Mouse (Mus musculus): ENCODE measurements at regions not wholly inside any gene's neighbourhood (a gene's known extent, or its start where the extent isn't known, plus 50 kb on each side); places are given as distances from the start of the nearest gene placed in this dataset.

DNA sequence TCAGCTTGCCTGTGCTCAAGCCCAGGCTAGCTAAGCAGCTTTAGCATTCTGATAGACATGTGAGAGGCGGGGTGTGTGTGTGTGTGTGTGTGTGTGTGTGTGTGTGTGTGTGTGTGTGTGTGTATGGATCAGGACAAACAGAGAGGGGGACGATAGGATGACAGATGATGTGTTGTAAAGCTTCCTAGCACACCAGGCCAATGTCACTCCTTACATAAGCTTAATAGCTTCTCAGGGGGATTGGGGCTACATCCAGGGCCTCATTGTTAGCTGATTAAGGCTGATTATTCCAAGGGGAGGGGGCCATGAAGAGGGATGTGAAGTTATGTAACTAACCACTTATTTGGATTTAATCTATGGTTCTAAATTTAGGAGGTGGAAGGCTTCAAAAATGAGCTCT is 76.9 kb downstream of the Lsm3 start:
- Histone ChIP-seq H3K4me3 (ENCODE audit: low read depth, low read length) (no peak overlapping the region), H3K27ac (ENCODE audit: low read depth, low read length) (no peak overlapping the region), H3K9ac (replicated peaks; ENCODE audit: low read length, poor library complexity, severe bottlenecking) (no peak overlapping the region), H3K9me3 (ENCODE audit: low read length) (no peaks in the 10 kb centered on the region), H3K36me3 (ENCODE audit: insufficient read depth, low read length) (no peaks in the 10 kb centered on the region), H3K4me1 (ENCODE audit: insufficient read depth, low read length) (no peaks in the 10 kb centered on the region), H3K4me2 (ENCODE audit: low read depth, low read length, poor library complexity, severe bottlenecking) (no peak overlapping the region), H3K27me3 (ENCODE audit: insufficient read depth, low read length) (no peaks in the 10 kb centered on the region)
- TF ChIP-seq CTCF (IDR thresholded peaks at IDR 0.05) = no peak
- 56% methylated on average over 2 of the region's 2 CpGs for WGBS
- no peak for DNase-seq (ENCODE audit: low spot score)
- ATAC-seq (ENCODE audit: low FRiP score) = no peak

- no peak overlapping the region for H3K27ac ChIP-seq (ENCODE audit: low read depth, low read length)
- H3K4me3 ChIP-seq (ENCODE audit: low read depth, low read length) = no peak overlapping the region
- no peaks in the 10 kb centered on the region for H3K36me3 ChIP-seq (ENCODE audit: insufficient read depth, low read length)
- H3K9ac ChIP-seq (replicated peaks; ENCODE audit: low read length, poor library complexity, severe bottlenecking) = no peak overlapping the region
- H3K9me3 ChIP-seq (ENCODE audit: low read length) = no peaks in the 10 kb centered on the region
- ATAC-seq (ENCODE audit: low FRiP score) (peak; percentile 71), DNase-seq (ENCODE audit: low spot score) (peak; percentile 63)
- H3K4me1 ChIP-seq (ENCODE audit: insufficient read depth, low read length) = no peaks in the 10 kb centered on the region
- no peak overlapping the region for H3K4me2 ChIP-seq (ENCODE audit: low read depth, low read length, poor library complexity, severe bottlenecking)
- no peaks in the 10 kb centered on the region for H3K27me3 ChIP-seq (ENCODE audit: insufficient read depth, low read length)
- WGBS = 61% methylated on average over 10 of the region's 10 CpGs
- no peak for TF ChIP-seq CTCF (IDR thresholded peaks at IDR 0.05)
Observed at GRCm38 (mm10) chr6:91598942-91599341, 83.2 kb downstream of the Lsm3 start.

DNA sequence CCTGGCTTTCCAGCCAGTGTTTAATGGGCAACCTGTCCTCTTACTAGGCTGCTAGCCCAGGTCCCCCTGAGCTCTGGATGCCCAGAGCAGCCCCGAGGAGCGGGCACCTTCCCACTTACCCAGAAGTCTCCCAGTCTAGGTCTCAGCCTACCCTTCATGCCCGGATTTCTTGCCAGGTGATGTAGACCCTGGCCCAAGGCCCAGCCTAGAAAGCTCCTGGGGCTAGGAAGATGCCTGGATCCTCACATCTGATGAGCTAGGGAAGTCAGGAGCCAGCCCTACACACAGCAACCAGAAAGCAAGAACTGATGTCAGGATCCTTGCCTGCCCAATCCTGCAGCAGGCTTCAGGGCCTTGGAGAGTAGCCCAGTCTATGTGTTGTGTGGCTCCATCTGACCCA is 83.7 kb upstream of the Slc6a6 start:
- WGBS = 88% methylated on average over 3 of the region's 3 CpGs
- DNase-seq (ENCODE audit: low spot score) (no peak), ATAC-seq (ENCODE audit: low FRiP score) (no peak)
- Histone ChIP-seq H3K27ac (ENCODE audit: low read depth, low read length) (no peak overlapping the region), H3K9me3 (ENCODE audit: low read length) (no peaks in the 10 kb centered on the region), H3K36me3 (ENCODE audit: insufficient read depth, low read length) (no peaks in the 10 kb centered on the region), H3K4me3 (ENCODE audit: low read depth, low read length) (no peak overlapping the region), H3K4me2 (ENCODE audit: low read depth, low read length, poor library complexity, severe bottlenecking) (no peak overlapping the region), H3K27me3 (ENCODE audit: insufficient read depth, low read length) (no peaks in the 10 kb centered on the region), H3K4me1 (ENCODE audit: insufficient read depth, low read length) (no peaks in the 10 kb centered on the region), H3K9ac (replicated peaks; ENCODE audit: low read length, poor library complexity, severe bottlenecking) (no peak overlapping the region)
- no peak for TF ChIP-seq CTCF (IDR thresholded peaks at IDR 0.05)

DNA sequence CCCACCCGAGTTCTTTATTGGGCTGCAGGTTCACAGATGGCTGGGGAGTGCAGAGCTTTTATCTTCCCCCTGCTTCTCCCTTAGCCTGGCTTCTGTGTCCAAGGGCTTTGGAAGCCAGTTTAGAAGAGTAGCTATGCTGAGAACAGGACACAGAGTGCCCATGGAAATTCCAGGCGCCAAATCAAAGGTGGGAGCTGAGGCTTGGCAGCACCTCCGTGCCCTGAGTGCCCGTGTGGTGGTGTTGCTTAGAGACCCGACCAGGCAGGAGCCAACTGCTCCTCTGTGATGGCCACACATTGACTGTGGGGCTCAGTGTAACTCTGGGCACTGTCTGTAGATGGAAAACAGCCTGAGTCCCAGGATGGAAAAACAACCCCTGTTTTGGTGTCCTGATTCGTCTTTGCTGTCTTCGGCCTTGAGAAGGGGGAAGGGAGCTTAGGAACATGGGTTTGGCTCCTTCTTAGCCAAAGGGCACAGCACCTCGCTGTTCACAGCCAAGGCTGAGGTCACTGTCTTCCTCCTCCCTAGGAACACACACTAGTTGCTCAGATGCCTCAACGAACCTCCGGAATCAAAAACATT is 77.1 kb upstream of the Slc6a6 start:
- Histone ChIP-seq H3K9me3 (ENCODE audit: low read length) (no peaks in the 10 kb centered on the region), H3K4me3 (ENCODE audit: low read depth, low read length) (no peak overlapping the region), H3K27ac (ENCODE audit: low read depth, low read length) (no peak overlapping the region), H3K4me2 (ENCODE audit: low read depth, low read length, poor library complexity, severe bottlenecking) (no peak overlapping the region), H3K36me3 (ENCODE audit: insufficient read depth, low read length) (no peaks in the 10 kb centered on the region), H3K4me1 (ENCODE audit: insufficient read depth, low read length) (no peaks in the 10 kb centered on the region), H3K9ac (replicated peaks; ENCODE audit: low read length, poor library complexity, severe bottlenecking) (no peak overlapping the region), H3K27me3 (ENCODE audit: insufficient read depth, low read length) (no peaks in the 10 kb centered on the region)
- ATAC-seq (ENCODE audit: low FRiP score) = no peak
- TF ChIP-seq CTCF (IDR thresholded peaks at IDR 0.05) = no peak
- WGBS = 84% methylated on average over 10 of the region's 10 CpGs
- DNase-seq (ENCODE audit: low spot score) = peak; percentile 30

DNA sequence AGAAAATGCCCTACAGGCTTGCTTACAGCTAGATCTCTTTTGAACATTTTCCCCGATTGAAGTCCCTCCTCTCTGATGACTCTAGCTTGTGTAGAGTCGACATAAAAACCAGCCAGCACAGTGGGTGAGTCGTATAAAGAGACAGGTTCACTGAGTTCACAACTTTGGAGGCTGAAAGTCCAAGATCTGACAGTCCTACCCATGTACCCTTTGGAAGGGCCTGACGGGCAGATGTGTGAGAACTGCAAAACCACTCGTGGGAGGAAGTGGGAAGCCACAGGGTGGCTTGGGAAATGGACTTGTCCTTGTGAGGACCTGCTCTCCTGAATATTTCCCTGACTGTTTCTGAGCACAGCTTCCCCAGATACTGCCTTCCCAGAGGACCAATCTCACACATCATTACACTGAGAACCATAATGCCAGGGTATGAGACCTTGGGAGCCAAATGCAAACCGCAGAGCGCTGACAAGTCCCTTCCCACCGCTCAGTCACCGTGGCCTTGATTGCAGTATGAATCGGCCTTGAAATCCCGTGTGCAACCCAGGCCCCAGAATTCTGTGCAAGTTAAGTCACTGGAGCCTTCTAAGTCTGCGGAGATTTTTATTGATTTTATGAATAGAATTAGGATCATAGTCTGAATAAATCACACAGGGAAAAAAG is 76.1 kb upstream of the Slc6a6 start:
- TF ChIP-seq CTCF (IDR thresholded peaks at IDR 0.05) = no peak
- no peaks in the 10 kb centered on the region for H3K4me1 ChIP-seq (ENCODE audit: insufficient read depth, low read length)
- no peak for DNase-seq (ENCODE audit: low spot score)
- H3K4me3 ChIP-seq (ENCODE audit: low read depth, low read length) = no peak overlapping the region
- H3K4me2 ChIP-seq (ENCODE audit: low read depth, low read length, poor library complexity, severe bottlenecking) = no peak overlapping the region
- ATAC-seq (ENCODE audit: low FRiP score) = no peak
- no peaks in the 10 kb centered on the region for H3K36me3 ChIP-seq (ENCODE audit: insufficient read depth, low read length)
- no peaks in the 10 kb centered on the region for H3K27me3 ChIP-seq (ENCODE audit: insufficient read depth, low read length)
- no peak overlapping the region for H3K27ac ChIP-seq (ENCODE audit: low read depth, low read length)
- H3K9me3 ChIP-seq (ENCODE audit: low read length) = no peaks in the 10 kb centered on the region
- no peak overlapping the region for H3K9ac ChIP-seq (replicated peaks; ENCODE audit: low read length, poor library complexity, severe bottlenecking)
- 82% methylated on average over 12 of the region's 12 CpGs for WGBS

DNA sequence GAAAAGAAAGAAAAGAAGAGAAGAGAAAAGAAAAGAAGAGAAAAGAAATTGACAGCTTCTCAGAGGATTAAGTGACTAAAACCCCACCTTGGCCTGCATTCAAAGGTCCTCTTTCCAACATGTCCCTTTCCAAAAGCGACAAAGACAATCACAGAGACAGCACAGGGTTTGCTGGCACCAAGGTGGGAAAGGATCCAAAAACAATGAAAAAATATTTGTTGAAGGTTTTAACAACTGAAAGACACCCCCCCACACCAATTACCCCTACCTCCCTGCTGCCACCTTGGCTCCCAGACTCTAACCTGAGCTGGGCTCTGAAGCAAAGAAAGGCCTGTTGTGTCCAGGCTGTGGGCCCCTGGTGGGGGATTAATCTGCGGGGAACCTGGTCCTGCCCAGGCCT is 74.2 kb upstream of the Slc6a6 start:
- Histone ChIP-seq H3K4me2 (ENCODE audit: low read depth, low read length, poor library complexity, severe bottlenecking) (no peak overlapping the region), H3K4me3 (ENCODE audit: low read depth, low read length) (no peak overlapping the region), H3K27me3 (ENCODE audit: insufficient read depth, low read length) (no peaks in the 10 kb centered on the region), H3K9ac (replicated peaks; ENCODE audit: low read length, poor library complexity, severe bottlenecking) (no peak overlapping the region), H3K4me1 (ENCODE audit: insufficient read depth, low read length) (no peaks in the 10 kb centered on the region), H3K36me3 (ENCODE audit: insufficient read depth, low read length) (no peaks in the 10 kb centered on the region), H3K27ac (ENCODE audit: low read depth, low read length) (no peak overlapping the region), H3K9me3 (ENCODE audit: low read length) (no peaks in the 10 kb centered on the region)
- DNase-seq (ENCODE audit: low spot score) (no peak), ATAC-seq (ENCODE audit: low FRiP score) (no peak)
- WGBS = 18% methylated on average over 2 of the region's 2 CpGs
- no peak for TF ChIP-seq CTCF (IDR thresholded peaks at IDR 0.05)
